Mouse (Mus musculus): Measurements from ENCODE around the gene Abca7. TPM values are rescaled to one million over a fixed set of nuclear protein-coding genes. Genes with fewer than 3 reads are reported as not detected.

Abca7 gene
- polyA plus RNA-seq, 1 experiment from 2014 or later, result 3.2 TPM

GRCm38 (mm10) chr10:80019471-80020131, 23.3 kb downstream of the Abca7 start:
- no peaks in the 10 kb centered on the region for H3K36me3 ChIP-seq (ENCODE audit: control insufficient read depth, insufficient read depth)
- H3K27ac ChIP-seq (ENCODE audit: low read length), result peak overlapping the region; percentile 40
- WGBS, result 18% methylated on average over 20 of the region's 20 CpGs
- peak overlapping the region; percentile 34 for H3K9ac ChIP-seq (ENCODE audit: low read length)
- ATAC-seq (replicated peaks; ENCODE audit: extremely low read depth, insufficient read depth, low FRiP score), result 0 out of 2 replicates have a peak, but pooled peaks have one; percentile 12
- H3K4me3 ChIP-seq (ENCODE audit: low read length), result peak overlapping the region; percentile 30
- no peaks in the 10 kb centered on the region; the same call in 1 of the 2 replicates for H3K9me3 ChIP-seq (replicated peaks; ENCODE audit: control insufficient read depth, low read length)
- H3K27me3 ChIP-seq (ENCODE audit: control insufficient read depth, insufficient read depth, low read length), result peaks cover 7% of the 10 kb centered on the region
- peak overlapping the region; percentile 46 for H3K4me2 ChIP-seq (ENCODE audit: low read depth, low read length)
- peaks cover 9% of the 10 kb centered on the region for H3K4me1 ChIP-seq (ENCODE audit: control insufficient read depth, insufficient read depth, low read length)

DNA sequence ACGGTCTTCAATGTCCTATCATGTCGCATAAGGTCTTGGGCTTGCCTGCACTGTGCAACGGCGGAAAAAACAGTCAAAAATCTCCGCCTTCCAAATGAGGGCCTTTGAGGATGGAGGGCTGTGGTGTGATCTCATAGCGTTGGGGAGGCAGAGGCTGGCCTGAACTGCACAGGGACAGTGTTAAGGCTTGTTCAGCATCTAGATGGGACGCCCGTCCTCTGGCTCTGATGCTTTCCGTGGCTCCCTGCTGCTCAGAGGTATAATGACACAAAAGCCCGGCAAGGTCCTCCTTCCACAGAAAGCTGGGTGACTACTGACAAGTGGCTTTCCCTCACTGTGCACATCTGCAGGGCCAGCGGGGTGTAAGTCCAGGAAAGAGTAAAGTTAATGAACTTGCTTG, 23.9 kb downstream of the Abca7 start:
- no peak for ATAC-seq (replicated peaks; ENCODE audit: extremely low read depth, insufficient read depth, low FRiP score)
- peaks cover 9% of the 10 kb centered on the region for H3K4me1 ChIP-seq (ENCODE audit: control insufficient read depth, insufficient read depth, low read length)
- peak overlapping the region; percentile 46 for H3K4me2 ChIP-seq (ENCODE audit: low read depth, low read length)
- H3K9me3 ChIP-seq (replicated peaks; ENCODE audit: control insufficient read depth, low read length), result no peaks in the 10 kb centered on the region; the same call in 1 of the 2 replicates
- 43% methylated on average over 11 of the region's 11 CpGs for WGBS
- no peaks in the 10 kb centered on the region for H3K36me3 ChIP-seq (ENCODE audit: control insufficient read depth, insufficient read depth)
- 0 out of 2 replicates have a peak overlapping the region, but pooled peaks have one; percentile 40 for H3K27ac ChIP-seq (ENCODE audit: low read length)
- peak overlapping the region; percentile 30 for H3K4me3 ChIP-seq (ENCODE audit: low read length)
- H3K9ac ChIP-seq (ENCODE audit: low read length), result peak overlapping the region; percentile 34
- peaks cover 1% of the 10 kb centered on the region; the same call in 1 of the 2 replicates for H3K27me3 ChIP-seq (ENCODE audit: control insufficient read depth, insufficient read depth, low read length)

DNA sequence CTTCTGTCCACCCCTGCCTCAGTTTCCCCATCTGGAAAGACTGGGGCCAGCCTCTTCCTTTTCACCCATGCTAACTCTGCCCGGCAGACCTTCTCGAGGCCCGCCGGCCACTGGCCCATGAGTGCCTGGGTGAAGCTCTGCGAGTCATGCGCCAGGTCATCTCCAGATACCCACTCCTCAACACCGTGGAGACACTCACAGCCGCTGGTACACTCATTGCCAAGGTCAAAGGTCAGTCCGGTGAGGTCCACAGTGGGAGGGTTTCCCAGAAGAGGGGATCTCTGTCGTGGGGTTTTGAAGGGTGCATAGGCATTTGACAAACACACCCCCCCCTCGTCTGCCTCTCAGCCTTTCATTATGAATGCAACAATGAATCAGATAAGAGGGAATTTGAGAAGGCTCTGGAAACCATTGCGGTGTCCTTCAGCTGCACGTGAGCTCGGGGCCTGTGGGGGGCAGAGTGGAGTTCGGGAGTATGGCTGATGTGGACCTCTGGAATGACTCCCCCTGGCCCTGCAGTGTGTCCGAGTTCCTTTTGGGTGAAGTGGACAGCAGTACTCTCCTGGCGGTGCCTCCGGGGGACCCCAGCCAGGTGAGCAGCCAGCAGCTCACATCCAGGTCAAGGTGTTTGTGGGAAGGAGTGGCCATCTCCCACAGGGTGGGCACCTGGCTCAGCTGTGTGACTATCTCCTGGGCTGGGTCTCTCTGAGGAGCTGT, 24.5 kb downstream of the Abca7 start:
- Histone ChIP-seq H3K4me1 (ENCODE audit: control insufficient read depth, insufficient read depth, low read length) (peaks cover 9% of the 10 kb centered on the region), H3K4me3 (ENCODE audit: low read length) (no peak overlapping the region), H3K4me2 (ENCODE audit: low read depth, low read length) (no peak overlapping the region), H3K9me3 (replicated peaks; ENCODE audit: control insufficient read depth, low read length) (no peaks in the 10 kb centered on the region; the same call in 1 of the 2 replicates), H3K27ac (ENCODE audit: low read length) (no peak overlapping the region), H3K36me3 (ENCODE audit: control insufficient read depth, insufficient read depth) (no peaks in the 10 kb centered on the region), H3K27me3 (ENCODE audit: control insufficient read depth, insufficient read depth, low read length) (no peaks in the 10 kb centered on the region), H3K9ac (ENCODE audit: low read length) (no peak overlapping the region)
- 80% methylated on average over 18 of the region's 18 CpGs for WGBS
- ATAC-seq (replicated peaks; ENCODE audit: extremely low read depth, insufficient read depth, low FRiP score), result no peak

- Histone ChIP-seq H3K27ac (ENCODE audit: low read length) (no peak overlapping the region), H3K27me3 (ENCODE audit: control insufficient read depth, insufficient read depth, low read length) (no peaks in the 10 kb centered on the region), H3K4me2 (ENCODE audit: low read depth, low read length) (no peak overlapping the region), H3K9ac (ENCODE audit: low read length) (no peak overlapping the region), H3K9me3 (replicated peaks; ENCODE audit: control insufficient read depth, low read length) (no peaks in the 10 kb centered on the region; the same call in 1 of the 2 replicates), H3K4me3 (ENCODE audit: low read length) (no peak overlapping the region), H3K36me3 (ENCODE audit: control insufficient read depth, insufficient read depth) (no peaks in the 10 kb centered on the region), H3K4me1 (ENCODE audit: control insufficient read depth, insufficient read depth, low read length) (peaks cover 9% of the 10 kb centered on the region)
- WGBS, result 88% methylated on average over 13 of the region's 13 CpGs
- ATAC-seq (replicated peaks; ENCODE audit: extremely low read depth, insufficient read depth, low FRiP score), result no peak
These were observed 25.0 kb downstream of the Abca7 start for GRCm38 (mm10) chr10:80021320-80021641.

- H3K36me3 ChIP-seq (ENCODE audit: control insufficient read depth, insufficient read depth), result no peaks in the 10 kb centered on the region
- H3K27ac ChIP-seq (ENCODE audit: low read length), result no peak overlapping the region
- H3K4me1 ChIP-seq (ENCODE audit: control insufficient read depth, insufficient read depth, low read length), result peaks cover 9% of the 10 kb centered on the region
- no peak for ATAC-seq (replicated peaks; ENCODE audit: extremely low read depth, insufficient read depth, low FRiP score)
- H3K4me2 ChIP-seq (ENCODE audit: low read depth, low read length), result no peak overlapping the region
- no peaks in the 10 kb centered on the region for H3K27me3 ChIP-seq (ENCODE audit: control insufficient read depth, insufficient read depth, low read length)
- WGBS, result 88% methylated on average over 12 of the region's 12 CpGs
- no peak overlapping the region for H3K9ac ChIP-seq (ENCODE audit: low read length)
- no peak overlapping the region for H3K4me3 ChIP-seq (ENCODE audit: low read length)
- H3K9me3 ChIP-seq (replicated peaks; ENCODE audit: control insufficient read depth, low read length), result no peaks in the 10 kb centered on the region; the same call in 1 of the 2 replicates
These were observed 25.9 kb downstream of the Abca7 start for GRCm38 (mm10) chr10:80022164-80022563.

GRCm38 (mm10) chr10:80022806-80023205, 26.5 kb downstream of the Abca7 start:
- 0 out of 2 replicates have a peak, but pooled peaks cover 2% of the 10 kb centered on the region for H3K36me3 ChIP-seq (ENCODE audit: control insufficient read depth, insufficient read depth)

GRCm38 (mm10) chr10:80023758-80024157, 27.5 kb downstream of the Abca7 start:
- Histone ChIP-seq H3K9me3 (replicated peaks; ENCODE audit: control insufficient read depth, low read length) (no peaks in the 10 kb centered on the region; the same call in 1 of the 2 replicates), H3K36me3 (ENCODE audit: control insufficient read depth, insufficient read depth) (0 out of 2 replicates have a peak, but pooled peaks cover 2% of the 10 kb centered on the region), H3K27me3 (ENCODE audit: control insufficient read depth, insufficient read depth, low read length) (no peaks in the 10 kb centered on the region), H3K27ac (ENCODE audit: low read length) (peak overlapping the region; percentile 25; the same call in 1 of the 2 replicates), H3K4me2 (ENCODE audit: low read depth, low read length) (no peak overlapping the region), H3K9ac (ENCODE audit: low read length) (no peak overlapping the region), H3K4me3 (ENCODE audit: low read length) (no peak overlapping the region), H3K4me1 (ENCODE audit: control insufficient read depth, insufficient read depth, low read length) (peaks cover 7% of the 10 kb centered on the region)
- 73% methylated on average over 5 of the region's 5 CpGs for WGBS
- ATAC-seq (replicated peaks; ENCODE audit: extremely low read depth, insufficient read depth, low FRiP score), result no peak

More at GRCm38 (mm10) chr10:80022806-80023205, 26.5 kb downstream of the Abca7 start:
- Histone ChIP-seq H3K4me1 (ENCODE audit: control insufficient read depth, insufficient read depth, low read length) (peaks cover 9% of the 10 kb centered on the region), H3K27ac (ENCODE audit: low read length) (no peak overlapping the region), H3K9me3 (replicated peaks; ENCODE audit: control insufficient read depth, low read length) (no peaks in the 10 kb centered on the region; the same call in 1 of the 2 replicates), H3K9ac (ENCODE audit: low read length) (no peak overlapping the region), H3K4me3 (ENCODE audit: low read length) (no peak overlapping the region), H3K4me2 (ENCODE audit: low read depth, low read length) (no peak overlapping the region), H3K27me3 (ENCODE audit: control insufficient read depth, insufficient read depth, low read length) (no peaks in the 10 kb centered on the region)
- no peak for ATAC-seq (replicated peaks; ENCODE audit: extremely low read depth, insufficient read depth, low FRiP score)
- 93% methylated on average over 8 of the region's 8 CpGs for WGBS

DNA sequence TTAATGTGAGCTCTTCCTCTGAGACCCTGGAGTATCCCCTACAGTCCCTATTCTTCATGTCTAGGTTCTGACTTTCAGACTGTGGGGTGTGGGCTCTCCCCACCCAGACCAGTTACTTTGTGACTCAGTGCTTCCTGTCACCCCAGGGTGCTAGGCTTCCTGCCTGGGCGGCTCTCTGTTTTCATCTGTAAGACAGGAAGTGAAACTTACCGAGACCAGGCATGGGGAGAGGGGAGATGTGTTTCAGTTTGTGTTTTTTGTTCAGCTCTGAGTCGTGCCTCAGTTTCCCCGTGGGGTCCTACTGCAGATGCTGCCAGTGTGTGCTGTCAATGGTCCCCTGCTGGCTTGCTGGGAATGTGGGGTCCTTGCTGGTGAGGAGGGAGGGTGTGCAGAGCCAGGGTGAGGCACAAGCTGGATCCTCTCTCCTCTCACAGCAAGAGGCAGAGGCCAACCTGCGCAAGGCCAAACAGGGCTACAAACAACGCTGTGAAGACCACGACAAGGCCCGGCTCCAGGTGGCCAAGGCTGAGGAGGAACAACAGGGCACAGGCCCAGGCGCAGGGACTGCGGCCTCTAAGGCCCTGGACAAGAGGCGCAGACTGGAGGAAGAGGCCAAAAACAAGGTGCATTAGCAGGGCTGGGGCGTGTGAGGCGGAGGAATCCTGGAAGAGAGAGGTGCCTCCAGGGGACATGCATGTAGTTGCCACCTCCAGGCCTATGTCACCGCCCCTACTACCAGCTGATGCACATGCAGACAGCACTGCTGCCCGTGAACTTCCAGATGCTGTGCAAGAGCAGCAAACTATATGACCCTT, 28.1 kb downstream of the Abca7 start:
- H3K4me2 ChIP-seq (ENCODE audit: low read depth, low read length), result no peak overlapping the region
- 0 out of 2 replicates have a peak, but pooled peaks cover 2% of the 10 kb centered on the region for H3K36me3 ChIP-seq (ENCODE audit: control insufficient read depth, insufficient read depth)
- peak overlapping the region; percentile 25 for H3K27ac ChIP-seq (ENCODE audit: low read length)
- no peak for ATAC-seq (replicated peaks; ENCODE audit: extremely low read depth, insufficient read depth, low FRiP score)
- H3K9me3 ChIP-seq (replicated peaks; ENCODE audit: control insufficient read depth, low read length), result no peaks in the 10 kb centered on the region; the same call in 1 of the 2 replicates
- WGBS, result 68% methylated on average over 15 of the region's 15 CpGs
- 0 out of 2 replicates have a peak overlapping the region, but pooled peaks have one; percentile 3 for H3K9ac ChIP-seq (ENCODE audit: low read length)
- H3K4me1 ChIP-seq (ENCODE audit: control insufficient read depth, insufficient read depth, low read length), result 0 out of 2 replicates have a peak, but pooled peaks cover 2% of the 10 kb centered on the region
- no peaks in the 10 kb centered on the region for H3K27me3 ChIP-seq (ENCODE audit: control insufficient read depth, insufficient read depth, low read length)
- H3K4me3 ChIP-seq (ENCODE audit: low read length), result no peak overlapping the region

Measured in heart, embryonic 16.5 days (tissue).